Mouse (Mus musculus) neural tube, embryonic 11.5 days (tissue): Measurements from ENCODE around the gene Ric1. TPM values are rescaled to one million over a fixed set of nuclear protein-coding genes. Genes with fewer than 3 reads are reported as not detected.

Source experiments
- ATAC-seq: fragments of 200-750 bp; cut with Nextera tagmentation; 2 replicates; pipeline ENCODE4 v1.8.0; 2017; ENCODE audit warnings: moderate number of reproducible peaks, mild to moderate bottlenecking, moderate TSS enrichment, moderate library complexity; ENCODE audit not compliant: insufficient read depth, low FRiP score, low TSS enrichment
- DNase-seq: peaks from one replicate; pipeline ENCODE4 v3.0.0-alpha.2; 2015; ENCODE audit warnings: low spot score
- H3K27ac ChIP-seq: fragments of 300-500 bp; sonication (generic); 2 replicates; pipeline ENCODE4 v1.5.1; 2014; ENCODE audit warnings: low read depth, mild to moderate bottlenecking, low read length
- H3K27me3 ChIP-seq: fragments of 300-500 bp; sonication (generic); 2 replicates; pipeline ENCODE4 v1.6.1; 2014; ENCODE audit warnings: mild to moderate bottlenecking, low read length, mixed read lengths; ENCODE audit not compliant: control insufficient read depth, insufficient read depth
- H3K36me3 ChIP-seq: fragments of 300-500 bp; sonication (generic); 2 replicates; pipeline ENCODE4 v1.6.1; 2014; ENCODE audit warnings: mild to moderate bottlenecking, low read length, moderate library complexity, mixed read lengths; ENCODE audit not compliant: control insufficient read depth, insufficient read depth
- H3K4me1 ChIP-seq: fragments of 300-500 bp; sonication (generic); 2 replicates; pipeline ENCODE4 v1.6.1; 2014; ENCODE audit warnings: low read length, mixed read lengths; ENCODE audit not compliant: control insufficient read depth, insufficient read depth
- H3K4me2 ChIP-seq: fragments of 300-500 bp; sonication (generic); 2 replicates; pipeline ENCODE4 v1.6.1; 2014; ENCODE audit warnings: low read depth, mild to moderate bottlenecking, moderate library complexity
- H3K4me3 ChIP-seq: fragments of 300-500 bp; sonication (generic); 2 replicates; pipeline ENCODE4 v1.5.1; 2014; ENCODE audit warnings: low read depth, low read length
- H3K9ac ChIP-seq: fragments of 300-500 bp; sonication (generic); 2 replicates; pipeline ENCODE4 v1.6.1; 2014; ENCODE audit warnings: mild to moderate bottlenecking, low read length
- H3K9me3 ChIP-seq: fragments of 300-500 bp; sonication (generic); 2 replicates; pipeline ENCODE4 v1.6.1; 2016; ENCODE audit warnings: low read length; ENCODE audit not compliant: control insufficient read depth
- WGBS: fragments of 180-500 bp; shearing (Covaris S2); extraction: QIAGEN DNeasy Blood & Tissue Kit; methylation state at CpG from one replicate; pipeline ENCODE4 v1.1.7; 2014; 5-methylcytosine and 5-hydroxymethylcytosine counted together
- polyA plus RNA-seq: library from polyadenylated mRNA; unstranded; fragments of >200 nt; fragmentation: Nextera tagmentation; extraction: Ambion mirVana; gene quantifications from 2 replicates; pipeline ENCODE4 v1.2.1, GENCODE M21; 2014

The Ric1 gene
- polyA plus RNA-seq, 1 experiment from 2014 or later = 14.4 TPM

DNA sequence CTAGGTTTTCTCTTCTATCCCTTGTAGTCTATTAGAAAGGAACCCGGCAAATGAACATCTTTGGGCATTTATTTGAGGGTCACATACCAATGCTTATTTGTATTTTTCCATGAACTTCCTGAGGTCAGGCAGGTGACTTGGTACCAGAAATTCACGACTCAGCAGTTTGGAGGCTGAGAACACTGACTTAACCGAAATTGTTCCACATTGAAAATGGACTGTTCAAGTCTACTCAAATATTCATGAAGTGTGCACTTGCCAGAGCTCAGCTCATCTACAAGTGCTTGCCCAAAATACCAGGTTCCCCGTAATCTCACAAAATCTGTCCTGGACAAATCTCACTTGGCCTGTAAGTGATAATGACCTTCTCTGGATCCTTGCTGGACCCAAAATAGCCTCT is 133.9 kb downstream of the Ric1 start:
- no peaks in the 10 kb centered on the region for H3K36me3 ChIP-seq
- WGBS = 87% methylated on average over 4 of the region's 4 CpGs
- ATAC-seq = no peak
- no peaks in the 10 kb centered on the region for H3K4me1 ChIP-seq
- no peaks in the 10 kb centered on the region for H3K9me3 ChIP-seq
- H3K4me2 ChIP-seq = no peak overlapping the region
- H3K27me3 ChIP-seq = no peaks in the 10 kb centered on the region
- H3K9ac ChIP-seq = no peak overlapping the region
- no peak overlapping the region for H3K4me3 ChIP-seq
- H3K27ac ChIP-seq = no peak overlapping the region
- DNase-seq = no peak

Other genes with a start within 250 kb of the Ric1 start
- 6.2 and 7.3 TPM in 2 replicates for gene Insl6, start 196.9 kb upstream of the Ric1 start, polyA plus RNA-seq
- gene Rln1, start 187.6 kb upstream of the Ric1 start, polyA plus RNA-seq = 1.2 TPM in 1 of 2 replicates, not detected in the other
- 51.8 and 52.1 TPM in 2 replicates for gene Plgrkt, start 154.9 kb upstream of the Ric1 start, polyA plus RNA-seq
- gene Cd274, start 154.8 kb upstream of the Ric1 start, polyA plus RNA-seq = 0.38 and 0.58 TPM in 2 replicates
- gene Pdcd1lg2, start 111.4 kb upstream of the Ric1 start, polyA plus RNA-seq = not detected in 2 replicates
- 12.0 and 13.7 TPM in 2 replicates for gene Ermp1, start 126.1 kb downstream of the Ric1 start, polyA plus RNA-seq
- not detected in 2 replicates for gene Mlana, start 175.5 kb downstream of the Ric1 start, polyA plus RNA-seq